Mouse (Mus musculus) ES-E14 (cell line): ENCODE measurements around the gene Etv6. TPM values are rescaled to one million over a fixed set of nuclear protein-coding genes. Genes with fewer than 3 reads are reported as not detected.

Experiments used
- DNase-seq: peaks from one replicate; pipeline ENCODE4 v3.0.0-alpha.2; 2013; ENCODE audit warnings: low read depth, low spot score
- H3K27ac ChIP-seq: 2 replicates; pipeline ENCODE4 v1.5.1; 2012; ENCODE audit warnings: low read depth, mild to moderate bottlenecking, low read length, moderate library complexity, mixed read lengths; ENCODE audit not compliant: poor library complexity, insufficient read depth, severe bottlenecking
- H3K36me3 ChIP-seq: 2 replicates; pipeline ENCODE4 v1.6.1; 2012; ENCODE audit warnings: mild to moderate bottlenecking, low read length, moderate library complexity, mixed read lengths; ENCODE audit not compliant: control insufficient read depth, poor library complexity, insufficient read depth, severe bottlenecking
- H3K4me1 ChIP-seq, 2 experiments: fragments of 150-350 bp in 1 of 2; sonication (generic) in 1 of 2; 2 replicates each; pipeline ENCODE4 v1.6.1; 2012; ENCODE audit warnings: low read length in 2 of 2, mild to moderate bottlenecking in 1 of 2, mixed read lengths in 1 of 2; ENCODE audit not compliant: control insufficient read depth in 2 of 2, insufficient read depth in 2 of 2, poor library complexity in 1 of 2
- H3K4me3 ChIP-seq, 2 experiments: fragments of 150-350 bp in 1 of 2; sonication (generic) in 1 of 2; 2 replicates each; pipeline ENCODE4 v1.5.1; 2012; ENCODE audit warnings: low read length in 2 of 2, low read depth in 1 of 2, mild to moderate bottlenecking in 1 of 2, mixed read lengths in 1 of 2; ENCODE audit not compliant: insufficient read depth in 1 of 2, poor library complexity in 1 of 2, severe bottlenecking in 1 of 2
- H3K9ac ChIP-seq: 2 replicates; pipeline ENCODE4 v1.6.1; 2012; ENCODE audit warnings: low read depth, mild to moderate bottlenecking, low read length, mixed read lengths; ENCODE audit not compliant: poor library complexity, insufficient read depth, severe bottlenecking
- H3K9me3 ChIP-seq: fragments of 150-350 bp; sonication (generic); 2 replicates; pipeline ENCODE4 v1.6.1; 2012; ENCODE audit warnings: low read depth, mild to moderate bottlenecking, low read length; ENCODE audit not compliant: control insufficient read depth, insufficient read depth
- CHD2 ChIP-seq: IDR thresholded peaks from 2 replicates; pipeline ENCODE4 v1.6.1; 2014; ENCODE audit warnings: mild to moderate bottlenecking, low read depth, low read length, inconsistent platforms
- HCFC1 ChIP-seq: IDR thresholded peaks from 2 replicates; pipeline ENCODE4 v1.6.1; 2012; ENCODE audit warnings: low read length, inconsistent platforms, borderline replicate concordance; ENCODE audit not compliant: insufficient read depth
- MAFK ChIP-seq: IDR thresholded peaks from 2 replicates; pipeline ENCODE4 v1.6.1; 2014; ENCODE audit warnings: mild to moderate bottlenecking, low read depth, low read length, inconsistent platforms; ENCODE audit not compliant: insufficient read depth
- ZC3H11A ChIP-seq: IDR thresholded peaks from 2 replicates; pipeline ENCODE4 v1.6.1; 2012; ENCODE audit warnings: low read depth, mild to moderate bottlenecking, inconsistent platforms, low read length, borderline replicate concordance
- ZNF384 ChIP-seq: IDR thresholded peaks from 2 replicates; pipeline ENCODE4 v1.6.1; 2012; ENCODE audit warnings: low read depth, low read length, inconsistent platforms
- in situ Hi-C, 2 experiments: fragments of 600-800 bp; cut with MboI; formaldehyde crosslinking; loops; one replicate each; pipeline ENCODE4 v1.15.1; 2025; ENCODE audit warnings: low sequenced_read_pairs in 2 of 2, inconsistent platforms in 1 of 2; ENCODE audit not compliant: unreplicated experiment in 2 of 2
- total RNA-seq: library from RNA; depleted of rRNA; stranded (reverse); fragments of 300-350 nt; gene quantifications from 2 replicates; pipeline ENCODE4 v1.2.3, GENCODE M21; 2012

Etv6 gene
- total RNA-seq, 1 experiment, result 11.8 TPM

- Histone ChIP-seq H3K4me1 (peaks cover 8 to 24% of the 10 kb centered on the region in 2 experiments; a peak in 3 of 4 replicates), H3K9ac (no peak overlapping the region), H3K36me3 (no peaks in the 10 kb centered on the region), H3K4me3 (no peak overlapping the region), H3K27ac (no peak overlapping the region), H3K9me3 (no peaks in the 10 kb centered on the region)
- TF ChIP-seq HCFC1 (no peak), CHD2 (no peak)
- in situ Hi-C loops, result no loop called here
- DNase-seq, result no peak
These were observed 13.5 kb downstream of the Etv6 start for GRCm38 (mm10) chr6:134048965-134049364.

- no peak for TF ChIP-seq ZC3H11A
- no peak for TF ChIP-seq MAFK
- no peak for TF ChIP-seq HCFC1
- no peak for TF ChIP-seq ZNF384
- no peak for TF ChIP-seq CHD2
- peaks cover 8 to 18% of the 10 kb centered on the region in 2 experiments; a peak in 3 of 4 replicates for H3K4me1 ChIP-seq
- H3K27ac ChIP-seq, result no peak overlapping the region
- no peak overlapping the region for H3K9ac ChIP-seq
- DNase-seq, result no peak
- no peak overlapping the region for H3K4me3 ChIP-seq
- in situ Hi-C loops, result no loop called here
- H3K36me3 ChIP-seq, result no peaks in the 10 kb centered on the region
- no peaks in the 10 kb centered on the region for H3K9me3 ChIP-seq
These were observed 15.0 kb downstream of the Etv6 start for GRCm38 (mm10) chr6:134050466-134050865.

GRCm38 (mm10) chr6:134051950-134052349, 16.4 kb downstream of the Etv6 start:
- Histone ChIP-seq H3K27ac (no peak overlapping the region), H3K9ac (no peak overlapping the region), H3K36me3 (no peaks in the 10 kb centered on the region; the same call in 1 of the 2 replicates), H3K4me1 (peaks cover 0 to 11% of the 10 kb centered on the region in 2 experiments; a peak in 3 of 4 replicates), H3K9me3 (no peaks in the 10 kb centered on the region), H3K4me3 (no peak overlapping the region)
- in situ Hi-C loops, result no loop called here
- TF ChIP-seq MAFK (no peak), ZC3H11A (no peak), HCFC1 (no peak), CHD2 (no peak), ZNF384 (no peak)
- no peak for DNase-seq

GRCm38 (mm10) chr6:134053146-134053545, 17.6 kb downstream of the Etv6 start:
- Histone ChIP-seq H3K36me3 (no peaks in the 10 kb centered on the region; the same call in 1 of the 2 replicates), H3K9me3 (no peaks in the 10 kb centered on the region), H3K4me3 (no peak overlapping the region), H3K27ac (no peak overlapping the region), H3K4me1 (peaks cover 0 to 7% of the 10 kb centered on the region in 2 experiments; a peak in 1 of 4 replicates), H3K9ac (no peak overlapping the region)
- DNase-seq, result no peak
- in situ Hi-C loops, result no loop called here
- TF ChIP-seq MAFK, result no peak
- TF ChIP-seq HCFC1, result no peak

- Histone ChIP-seq H3K4me3 (no peak overlapping the region), H3K9me3 (no peaks in the 10 kb centered on the region), H3K9ac (no peak overlapping the region), H3K4me1 (peaks cover 0 to 5% of the 10 kb centered on the region in 2 experiments; a peak in 1 of 4 replicates), H3K27ac (no peak overlapping the region), H3K36me3 (no peaks in the 10 kb centered on the region; the same call in 1 of the 2 replicates)
- no peak for DNase-seq
- in situ Hi-C loops, result no loop called here
- TF ChIP-seq CHD2 (no peak), HCFC1 (no peak), ZNF384 (no peak), ZC3H11A (no peak), MAFK (no peak)
These were observed 18.1 kb downstream of the Etv6 start for GRCm38 (mm10) chr6:134053566-134053965.
